Mouse (Mus musculus): ENCODE measurements around the gene Nmrk2. TPM values are rescaled to one million over a fixed set of nuclear protein-coding genes. Genes with fewer than 3 reads are reported as not detected.

Gene Nmrk2
- polyA plus RNA-seq, 1 experiment from 2014 or later, result not detected

- WGBS, result 2% methylated on average over 29 of the region's 29 CpGs
- H3K9ac ChIP-seq (replicated peaks; ENCODE audit: low read length), result peak overlapping the region; percentile 65
- no peaks in the 10 kb centered on the region for H3K27me3 ChIP-seq (ENCODE audit: insufficient read depth, low read length)
- peak overlapping the region; percentile 88 for H3K4me3 ChIP-seq (ENCODE audit: low read length)
- peak overlapping the region; percentile 89 for H3K27ac ChIP-seq (ENCODE audit: low read length)
- H3K4me1 ChIP-seq (ENCODE audit: insufficient read depth, low read length), result peaks cover 37% of the 10 kb centered on the region
- ATAC-seq (ENCODE audit: low FRiP score, low TSS enrichment), result peak; percentile 64
- peaks cover under 1% of the 10 kb centered on the region; the same call in 1 of the 2 replicates for H3K36me3 ChIP-seq (ENCODE audit: insufficient read depth, low read length)
- H3K9me3 ChIP-seq (ENCODE audit: low read length), result no peaks in the 10 kb centered on the region
- H3K4me2 ChIP-seq (replicated peaks; ENCODE audit: low read depth, low read length), result peak overlapping the region; percentile 61
Observed at GRCm38 (mm10) chr10:81168521-81169244, 33.2 kb downstream of the Nmrk2 start.

GRCm38 (mm10) chr10:81168087-81168431 is 33.8 kb downstream of the Nmrk2 start:
- peak overlapping the region; percentile 65 for H3K9ac ChIP-seq (replicated peaks; ENCODE audit: low read length)
- H3K4me2 ChIP-seq (replicated peaks; ENCODE audit: low read depth, low read length), result peak overlapping the region; percentile 61
- H3K4me1 ChIP-seq (ENCODE audit: insufficient read depth, low read length), result peaks cover 31% of the 10 kb centered on the region
- WGBS, result 7% methylated on average over 5 of the region's 5 CpGs
- peak overlapping the region; percentile 89 for H3K27ac ChIP-seq (ENCODE audit: low read length)
- H3K4me3 ChIP-seq (ENCODE audit: low read length), result peak overlapping the region; percentile 88
- H3K9me3 ChIP-seq (ENCODE audit: low read length), result no peaks in the 10 kb centered on the region
- ATAC-seq (ENCODE audit: low FRiP score, low TSS enrichment), result peak; percentile 58
- H3K27me3 ChIP-seq (ENCODE audit: insufficient read depth, low read length), result no peaks in the 10 kb centered on the region
- peaks cover 7% of the 10 kb centered on the region for H3K36me3 ChIP-seq (ENCODE audit: insufficient read depth, low read length)

GRCm38 (mm10) chr10:81167200-81168086 is 34.4 kb downstream of the Nmrk2 start, which contains the start of gene Pias4:
Gene Pias4 (minus strand): TSS chr10:81167923.
- Histone ChIP-seq H3K4me1 (ENCODE audit: insufficient read depth, low read length) (peaks cover 28% of the 10 kb centered on the region), H3K27me3 (ENCODE audit: insufficient read depth, low read length) (no peaks in the 10 kb centered on the region), H3K9ac (replicated peaks; ENCODE audit: low read length) (peak within 1 kb of the TSS; percentile 80), H3K27ac (ENCODE audit: low read length) (peak within 1 kb of the TSS; percentile 89), H3K9me3 (ENCODE audit: low read length) (no peaks in the 10 kb centered on the region), H3K4me2 (replicated peaks; ENCODE audit: low read depth, low read length) (peak within 1 kb of the TSS; percentile 61), H3K36me3 (ENCODE audit: insufficient read depth, low read length) (peaks cover 12% of the 10 kb centered on the region), H3K4me3 (ENCODE audit: low read length) (peak within 1 kb of the TSS; percentile 88)
- under 1% methylated on average over 60 of the region's 64 CpGs for WGBS
- peak; percentile 85 for ATAC-seq (ENCODE audit: low FRiP score, low TSS enrichment)

- Histone ChIP-seq H3K9ac (replicated peaks; ENCODE audit: low read length) (no peak overlapping the region), H3K27me3 (ENCODE audit: insufficient read depth, low read length) (no peaks in the 10 kb centered on the region), H3K9me3 (ENCODE audit: low read length) (no peaks in the 10 kb centered on the region), H3K36me3 (ENCODE audit: insufficient read depth, low read length) (peaks cover 34% of the 10 kb centered on the region), H3K4me3 (ENCODE audit: low read length) (no peak overlapping the region), H3K4me2 (replicated peaks; ENCODE audit: low read depth, low read length) (no peak overlapping the region), H3K27ac (ENCODE audit: low read length) (no peak overlapping the region), H3K4me1 (ENCODE audit: insufficient read depth, low read length) (peaks cover 37% of the 10 kb centered on the region)
- 46% methylated on average over 8 of the region's 8 CpGs for WGBS
- no peak for ATAC-seq (ENCODE audit: low FRiP score, low TSS enrichment)
Observed at GRCm38 (mm10) chr10:81165118-81165517, 36.7 kb downstream of the Nmrk2 start.

GRCm38 (mm10) chr10:81162318-81162652 is 39.6 kb downstream of the Nmrk2 start:
- Histone ChIP-seq H3K4me3 (ENCODE audit: low read length) (no peak overlapping the region), H3K9ac (replicated peaks; ENCODE audit: low read length) (0 out of 2 replicates have a peak overlapping the region, but pooled peaks have one; percentile 2)
- ATAC-seq (ENCODE audit: low FRiP score, low TSS enrichment), result no peak

GRCm38 (mm10) chr10:81161602-81162317 is 40.1 kb downstream of the Nmrk2 start:
- no peak overlapping the region for H3K4me2 ChIP-seq (replicated peaks; ENCODE audit: low read depth, low read length)
- peak; percentile 21; the same call in 1 of the 2 replicates for ATAC-seq (ENCODE audit: low FRiP score, low TSS enrichment)
- 50% methylated on average over 8 of the region's 8 CpGs for WGBS
- no peaks in the 10 kb centered on the region for H3K27me3 ChIP-seq (ENCODE audit: insufficient read depth, low read length)
- 0 out of 2 replicates have a peak overlapping the region, but pooled peaks have one; percentile 2 for H3K9ac ChIP-seq (replicated peaks; ENCODE audit: low read length)
- no peaks in the 10 kb centered on the region for H3K9me3 ChIP-seq (ENCODE audit: low read length)
- H3K27ac ChIP-seq (ENCODE audit: low read length), result 0 out of 2 replicates have a peak overlapping the region, but pooled peaks have one; percentile 36
- H3K36me3 ChIP-seq (ENCODE audit: insufficient read depth, low read length), result peaks cover 55% of the 10 kb centered on the region
- peaks cover 26% of the 10 kb centered on the region for H3K4me1 ChIP-seq (ENCODE audit: insufficient read depth, low read length)
- no peak overlapping the region for H3K4me3 ChIP-seq (ENCODE audit: low read length)

More at GRCm38 (mm10) chr10:81162318-81162652, 39.6 kb downstream of the Nmrk2 start:
- WGBS, result 35% methylated on average over 2 of the region's 2 CpGs
- H3K36me3 ChIP-seq (ENCODE audit: insufficient read depth, low read length), result peaks cover 49% of the 10 kb centered on the region
- no peaks in the 10 kb centered on the region for H3K27me3 ChIP-seq (ENCODE audit: insufficient read depth, low read length)
- H3K4me2 ChIP-seq (replicated peaks; ENCODE audit: low read depth, low read length), result no peak overlapping the region
- peaks cover 28% of the 10 kb centered on the region for H3K4me1 ChIP-seq (ENCODE audit: insufficient read depth, low read length)
- H3K27ac ChIP-seq (ENCODE audit: low read length), result no peak overlapping the region
- no peaks in the 10 kb centered on the region for H3K9me3 ChIP-seq (ENCODE audit: low read length)

GRCm38 (mm10) chr10:81154736-81155135 is 47.1 kb downstream of the Nmrk2 start:
- no peak for ATAC-seq (ENCODE audit: low FRiP score, low TSS enrichment)
- Histone ChIP-seq H3K4me2 (replicated peaks; ENCODE audit: low read depth, low read length) (no peak overlapping the region), H3K27me3 (ENCODE audit: insufficient read depth, low read length) (no peaks in the 10 kb centered on the region), H3K4me3 (ENCODE audit: low read length) (no peak overlapping the region), H3K9ac (replicated peaks; ENCODE audit: low read length) (no peak overlapping the region), H3K9me3 (ENCODE audit: low read length) (no peaks in the 10 kb centered on the region), H3K27ac (ENCODE audit: low read length) (no peak overlapping the region), H3K4me1 (ENCODE audit: insufficient read depth, low read length) (peaks cover 5% of the 10 kb centered on the region; the same call in 1 of the 2 replicates), H3K36me3 (ENCODE audit: insufficient read depth, low read length) (peaks cover 71% of the 10 kb centered on the region)
- 89% methylated on average over 6 of the region's 6 CpGs for WGBS

- Histone ChIP-seq H3K4me2 (replicated peaks; ENCODE audit: low read depth, low read length) (no peak overlapping the region), H3K4me1 (ENCODE audit: insufficient read depth, low read length) (peaks cover 5% of the 10 kb centered on the region; the same call in 1 of the 2 replicates), H3K9ac (replicated peaks; ENCODE audit: low read length) (no peak overlapping the region), H3K27ac (ENCODE audit: low read length) (no peak overlapping the region), H3K27me3 (ENCODE audit: insufficient read depth, low read length) (no peaks in the 10 kb centered on the region), H3K9me3 (ENCODE audit: low read length) (no peaks in the 10 kb centered on the region), H3K4me3 (ENCODE audit: low read length) (no peak overlapping the region), H3K36me3 (ENCODE audit: insufficient read depth, low read length) (peaks cover 75% of the 10 kb centered on the region)
- no peak for ATAC-seq (ENCODE audit: low FRiP score, low TSS enrichment)
- 83% methylated on average over 12 of the region's 12 CpGs for WGBS
Observed at GRCm38 (mm10) chr10:81154313-81154712, 47.5 kb downstream of the Nmrk2 start.

GRCm38 (mm10) chr10:81152609-81153008 is 49.2 kb downstream of the Nmrk2 start:
- H3K27ac ChIP-seq (ENCODE audit: low read length), result peak overlapping the region; percentile 68
- no peak overlapping the region for H3K4me3 ChIP-seq (ENCODE audit: low read length)

More at GRCm38 (mm10) chr10:81152609-81153008, 49.2 kb downstream of the Nmrk2 start:
- H3K9ac ChIP-seq (replicated peaks; ENCODE audit: low read length), result peak overlapping the region; percentile 37
- H3K9me3 ChIP-seq (ENCODE audit: low read length), result no peaks in the 10 kb centered on the region
- peaks cover 78% of the 10 kb centered on the region for H3K36me3 ChIP-seq (ENCODE audit: insufficient read depth, low read length)
- 64% methylated on average over 12 of the region's 12 CpGs for WGBS
- no peak overlapping the region for H3K4me2 ChIP-seq (replicated peaks; ENCODE audit: low read depth, low read length)
- H3K4me1 ChIP-seq (ENCODE audit: insufficient read depth, low read length), result peaks cover 5% of the 10 kb centered on the region; the same call in 1 of the 2 replicates
- 0 out of 2 replicates have a peak, but pooled peaks have one; percentile 12 for ATAC-seq (ENCODE audit: low FRiP score, low TSS enrichment)
- H3K27me3 ChIP-seq (ENCODE audit: insufficient read depth, low read length), result no peaks in the 10 kb centered on the region
